Mouse (Mus musculus): Measurements from ENCODE around the gene Chrm3. TPM values are rescaled to one million over a fixed set of nuclear protein-coding genes. Genes with fewer than 3 reads are reported as not detected.

The Chrm3 gene
- total RNA-seq, 2 experiments from 2014 or later, result 1.1 to 1.7 TPM

- intact Hi-C loops (cut with DNase I), result no loop called here
- DNase-seq, result no peak
Measured at GRCm38 (mm10) chr13:10239825-10240224, 120.8 kb downstream of the Chrm3 start.

- intact Hi-C loops (cut with DNase I), result no loop called here
- no peak for DNase-seq
Measured at GRCm38 (mm10) chr13:10237616-10238015, 123.0 kb downstream of the Chrm3 start.

- DNase-seq, result no peak
- intact Hi-C loops (cut with DNase I), result no loop called here
Measured at GRCm38 (mm10) chr13:10236279-10236678, 124.4 kb downstream of the Chrm3 start.

GRCm38 (mm10) chr13:10235391-10236169, 125.1 kb downstream of the Chrm3 start:
- DNase-seq, result no peak
- intact Hi-C loops (cut with DNase I), result no loop called here

GRCm38 (mm10) chr13:10220403-10220802, 140.2 kb downstream of the Chrm3 start:
- no peak for DNase-seq
- intact Hi-C loops (cut with DNase I), result no loop called here

GRCm38 (mm10) chr13:10212112-10212511, 148.5 kb downstream of the Chrm3 start:
- intact Hi-C loops (cut with DNase I), result no loop called here
- DNase-seq, result no peak

- no peak for DNase-seq
- intact Hi-C loops (cut with DNase I), result no loop called here
Measured at GRCm38 (mm10) chr13:10210522-10211244, 150.0 kb downstream of the Chrm3 start.

- intact Hi-C loops (cut with DNase I), result no loop called here
- no peak for DNase-seq
Measured at GRCm38 (mm10) chr13:10199206-10199956, 161.3 kb downstream of the Chrm3 start.

- intact Hi-C loops (cut with DNase I), result no loop called here
Measured at GRCm38 (mm10) chr13:10189829-10190228, 170.8 kb downstream of the Chrm3 start.

GRCm38 (mm10) chr13:10187926-10188325, 172.7 kb downstream of the Chrm3 start:
- intact Hi-C loops (cut with DNase I), result no loop called here
- DNase-seq, result no peak

More at GRCm38 (mm10) chr13:10189829-10190228, 170.8 kb downstream of the Chrm3 start:
- no peak for DNase-seq

- intact Hi-C loops (cut with DNase I), result no loop called here
- no peak for DNase-seq
Measured at GRCm38 (mm10) chr13:10183837-10184236, 176.8 kb downstream of the Chrm3 start.

- DNase-seq, result no peak
- intact Hi-C loops (cut with DNase I), result no loop called here
Measured at GRCm38 (mm10) chr13:10182756-10183155, 177.9 kb downstream of the Chrm3 start.

- DNase-seq, result no peak
- intact Hi-C loops (cut with DNase I), result no loop called here
Measured at GRCm38 (mm10) chr13:10170529-10170928, 190.1 kb downstream of the Chrm3 start.

- DNase-seq, result no peak
- intact Hi-C loops (cut with DNase I), result no loop called here
Measured at GRCm38 (mm10) chr13:10163354-10163753, 197.3 kb downstream of the Chrm3 start.

- DNase-seq, result no peak
- intact Hi-C loops (cut with DNase I), result no loop called here
Measured at GRCm38 (mm10) chr13:10157496-10157895, 203.2 kb downstream of the Chrm3 start.

- no peak for DNase-seq
- intact Hi-C loops (cut with DNase I), result no loop called here
Measured at GRCm38 (mm10) chr13:10140573-10140972, 220.1 kb downstream of the Chrm3 start.

GRCm38 (mm10) chr13:10138878-10139277, 221.8 kb downstream of the Chrm3 start:
- no peak for DNase-seq
- intact Hi-C loops (cut with DNase I), result no loop called here

GRCm38 (mm10) chr13:10131064-10131463, 229.6 kb downstream of the Chrm3 start:
- intact Hi-C loops (cut with DNase I), result no loop called here

GRCm38 (mm10) chr13:10112211-10112610, 248.4 kb downstream of the Chrm3 start:
- intact Hi-C loops (cut with DNase I), result no loop called here
- no peak for DNase-seq

More at GRCm38 (mm10) chr13:10131064-10131463, 229.6 kb downstream of the Chrm3 start:
- DNase-seq, result no peak

- DNase-seq, result peak in 1 of 2 experiments; percentile 5
- intact Hi-C loops (cut with DNase I), result no loop called here
Measured at GRCm38 (mm10) chr13:10109542-10109941, 251.1 kb downstream of the Chrm3 start.

GRCm38 (mm10) chr13:10107331-10107730, 253.3 kb downstream of the Chrm3 start:
- no peak for DNase-seq

More at GRCm38 (mm10) chr13:10107331-10107730, 253.3 kb downstream of the Chrm3 start:
- intact Hi-C loops (cut with DNase I), result no loop called here

All from heart, postnatal 14 days (tissue).